11 mouse cellular contexts compared by ENCODE assay signal in genomic region chr10:16990227-16990626, GRCm38 (mm10).
DNase-seq lines count a peak whose midpoint lies in the region; ATAC-seq and TF ChIP-seq lines count a peak whose summit lies in the region.
"Had no signal": no experiment of that assay in that cellular context is flagged by ENCODE, and none has a peak within 500 bp of the region (broad histone marks: within the 10 kb centered on the region; RNA-seq: fewer than 3 reads in every experiment).

No protein-coding gene starts in this region.

- ATAC-seq in hindbrain, embryonic 16.5 days: peak; percentile 71; the same call in 1 of the 2 replicates
- no peak for ATAC-seq in hindbrain, embryonic 13.5 days (ENCODE audit: low FRiP score)

- no peaks in the 10 kb centered on the region for H3K4me1 ChIP-seq in hindbrain, embryonic 16.5 days (ENCODE audit: control insufficient read depth, insufficient read depth, low read depth, low read length)
- H3K4me1 ChIP-seq in hindbrain, embryonic 13.5 days (replicated peaks): no peaks in the 10 kb centered on the region
- peaks cover 2% of the 10 kb centered on the region for H3K4me1 ChIP-seq in embryonic fibroblast, embryonic 13.5 days (ENCODE audit: control insufficient read depth, insufficient read depth, low read length)
- H3K4me1 ChIP-seq: liver, embryonic 15.5 days had no signal

- H3K4me2 ChIP-seq in hindbrain, embryonic 16.5 days (ENCODE audit: low read length): no peak overlapping the region
- H3K4me2 ChIP-seq in hindbrain, embryonic 13.5 days: no peak overlapping the region
- H3K4me2 ChIP-seq: liver, embryonic 15.5 days had no signal

- H3K9ac ChIP-seq in hindbrain, embryonic 16.5 days (ENCODE audit: low read depth, low read length): no peak overlapping the region
- no peak overlapping the region for H3K9ac ChIP-seq in hindbrain, embryonic 13.5 days
- H3K9ac ChIP-seq: liver, embryonic 15.5 days had no signal

- no peak for TF ChIP-seq POLR2A in embryonic fibroblast, embryonic 13.5 days (IDR thresholded peaks at IDR 0.05; ENCODE audit: low read depth, low read length)

- WGBS in hindbrain, embryonic 16.5 days: 41% methylated on average over 1 of the region's 1 CpGs
- WGBS in hindbrain, embryonic 13.5 days: 38% methylated on average over 1 of the region's 1 CpGs

- H3K36me3 ChIP-seq in hindbrain, embryonic 16.5 days (ENCODE audit: control insufficient read depth, insufficient read depth, low read length): no peaks in the 10 kb centered on the region
- no peaks in the 10 kb centered on the region for H3K36me3 ChIP-seq in hindbrain, embryonic 13.5 days
- H3K36me3 ChIP-seq: liver, embryonic 15.5 days had no signal

- DNase-seq in NIH3T3 (ENCODE audit: low read depth): peak; percentile 85
- DNase-seq in brain, adult 2 months (ENCODE audit: low read depth, low spot score): peak; percentile 97
- no peak for DNase-seq in natural killer cell, adult 2 months (ENCODE audit: low spot score in 2 of 2)
- DNase-seq in layer of hippocampus, postnatal 36 days: no peak
- DNase-seq: gastrocnemius, postnatal 36 days; kidney, postnatal 4 days; right cerebral cortex, postnatal 14 days had no signal

- no peaks in the 10 kb centered on the region for H3K9me3 ChIP-seq in hindbrain, embryonic 16.5 days (ENCODE audit: control insufficient read depth, low read length)
- H3K9me3 ChIP-seq in hindbrain, embryonic 13.5 days: no peaks in the 10 kb centered on the region
- H3K9me3 ChIP-seq: liver, embryonic 15.5 days had no signal

- no peak for TF ChIP-seq CTCF in embryonic fibroblast, embryonic 13.5 days (IDR thresholded peaks at IDR 0.05; ENCODE audit: borderline replicate concordance, insufficient read depth, low read length)

- no peaks in the 10 kb centered on the region for H3K27me3 ChIP-seq in hindbrain, embryonic 16.5 days (replicated peaks; ENCODE audit: control insufficient read depth, insufficient read depth, low read length)
- H3K27me3 ChIP-seq in hindbrain, embryonic 13.5 days: no peaks in the 10 kb centered on the region
- H3K27me3 ChIP-seq: liver, embryonic 15.5 days had no signal

- H3K27ac ChIP-seq in hindbrain, embryonic 16.5 days (ENCODE audit: low read depth, low read length): no peak overlapping the region
- H3K27ac ChIP-seq in hindbrain, embryonic 13.5 days: no peak overlapping the region
- peak overlapping the region; percentile 82; the same call in 1 of the 2 replicates for H3K27ac ChIP-seq in embryonic fibroblast, embryonic 13.5 days (ENCODE audit: insufficient read depth, low read length)
- H3K27ac ChIP-seq: liver, embryonic 15.5 days had no signal

- H3K4me3 ChIP-seq in hindbrain, embryonic 16.5 days (ENCODE audit: low read length): no peak overlapping the region
- no peak overlapping the region for H3K4me3 ChIP-seq in hindbrain, embryonic 13.5 days
- no peak overlapping the region for H3K4me3 ChIP-seq in embryonic fibroblast, embryonic 13.5 days (ENCODE audit: insufficient read depth, low read length)
- H3K4me3 ChIP-seq: liver, embryonic 15.5 days had no signal

Comparison
In these comparisons a context has a peak if more than half of its experiments do, and no peak if none do; other contexts are left out.
1. DNase-seq: peak in NIH3T3 (single experiment) and brain, adult 2 months (single experiment); none in natural killer cell, adult 2 months (0 of 2) and layer of hippocampus, postnatal 36 days (0 of 2).